Mouse (Mus musculus) lung, postnatal 0 days (tissue): ENCODE results near the gene 1810009A15Rik.

ENCODE experiments used
- CTCF ChIP-seq: IDR thresholded peaks from 2 replicates; pipeline ENCODE4 v1.5.1; 2016; ENCODE audit warnings: antibody characterized with exemption, mild to moderate bottlenecking
- EP300 ChIP-seq: IDR thresholded peaks from 2 replicates; pipeline ENCODE4 v1.6.1; 2016; ENCODE audit warnings: antibody characterized with exemption, mild to moderate bottlenecking, control low read depth

DNA sequence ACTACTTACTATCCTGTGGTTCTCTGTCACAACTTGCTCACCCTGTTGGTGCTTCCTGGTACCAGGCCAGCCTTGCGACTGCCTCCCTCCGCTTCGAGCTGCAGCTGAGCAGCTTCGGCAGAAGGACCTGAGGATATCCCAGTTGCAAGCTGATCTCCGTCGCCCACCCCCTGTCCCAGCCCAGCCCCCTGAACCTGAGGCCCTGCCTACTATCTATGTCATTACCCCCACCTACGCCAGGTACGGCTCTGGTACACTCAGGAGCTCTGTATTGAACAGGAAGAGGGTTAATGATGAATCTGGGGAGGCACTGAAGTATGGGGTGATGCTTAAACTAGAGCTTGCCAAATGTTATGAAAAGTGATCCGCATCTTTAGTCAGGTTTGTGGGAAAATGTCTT lies 33.1 kb downstream of the 1810009A15Rik start:
- TF ChIP-seq CTCF = no peak
- TF ChIP-seq EP300 = no peak
